Mouse (Mus musculus): Measurements from ENCODE around the gene Pdcd2l. TPM values are rescaled to one million over a fixed set of nuclear protein-coding genes. Genes with fewer than 3 reads are reported as not detected.

Gene Pdcd2l
- polyA plus RNA-seq, 1 experiment from 2014 or later: 83.8 TPM

Other genes starting within 250 kb of the Pdcd2l start
- not detected in 2 replicates for gene Scgb2b27, start 182.7 kb downstream of the Pdcd2l start, polyA plus RNA-seq (2015; fragmentation: Nextera tagmentation; extraction: Ambion mirVana)
- gene Scgb1b27, start 175.2 kb downstream of the Pdcd2l start, polyA plus RNA-seq (2015; fragmentation: Nextera tagmentation; extraction: Ambion mirVana): not detected in 2 replicates
- not detected in 2 replicates for gene Scgb1b30, start 101.2 kb downstream of the Pdcd2l start, polyA plus RNA-seq (2015; fragmentation: Nextera tagmentation; extraction: Ambion mirVana)
- 3.2 and 5.2 TPM in 2 replicates for gene Wtip, start 63.4 kb downstream of the Pdcd2l start, polyA plus RNA-seq (2015; fragmentation: Nextera tagmentation; extraction: Ambion mirVana)
- 188 and 193 TPM in 2 replicates for gene Uba2, start 27.1 kb downstream of the Pdcd2l start, polyA plus RNA-seq (2015; fragmentation: Nextera tagmentation; extraction: Ambion mirVana)
- 209 and 242 TPM in 2 replicates for gene Gpi1, start 33.7 kb upstream of the Pdcd2l start, polyA plus RNA-seq (2015; fragmentation: Nextera tagmentation; extraction: Ambion mirVana)
- gene Gm6096, start 54.4 kb upstream of the Pdcd2l start, polyA plus RNA-seq (2015; fragmentation: Nextera tagmentation; extraction: Ambion mirVana): not detected in 2 replicates
- gene 4931406P16Rik, start 116.9 kb upstream of the Pdcd2l start, polyA plus RNA-seq (2015; fragmentation: Nextera tagmentation; extraction: Ambion mirVana): 32.5 and 34.9 TPM in 2 replicates
- 58.9 and 73.1 TPM in 2 replicates for gene Lsm14a, start 196.7 kb upstream of the Pdcd2l start, polyA plus RNA-seq (2015; fragmentation: Nextera tagmentation; extraction: Ambion mirVana)

Data from neural tube, embryonic 13.5 days (tissue).